Mouse (Mus musculus) limb, embryonic 12.5 days (tissue): ENCODE results near the gene Cfap77. TPM values are rescaled to one million over a fixed set of nuclear protein-coding genes. Genes with fewer than 3 reads are reported as not detected.

Experiments used
- ATAC-seq: fragments of 200-750 bp; cut with Nextera tagmentation; 2 replicates; pipeline ENCODE4 v1.8.0; 2017; ENCODE audit warnings: low read depth, moderate TSS enrichment; ENCODE audit not compliant: insufficient number of reproducible peaks, insufficient read depth, low FRiP score, low TSS enrichment
- H3K27ac ChIP-seq: fragments of 300-500 bp; sonication (generic); 2 replicates; pipeline ENCODE4 v1.5.1; 2016; ENCODE audit warnings: mild to moderate bottlenecking, moderate library complexity
- H3K27me3 ChIP-seq: fragments of 300-500 bp; sonication (generic); 2 replicates; pipeline ENCODE4 v1.6.1; 2016; ENCODE audit warnings: mild to moderate bottlenecking, moderate library complexity
- H3K36me3 ChIP-seq: fragments of 300-500 bp; sonication (generic); 2 replicates; pipeline ENCODE4 v1.6.1; 2016; ENCODE audit warnings: mild to moderate bottlenecking, moderate library complexity
- H3K4me1 ChIP-seq: fragments of 300-500 bp; sonication (generic); replicated peaks from 2 replicates; pipeline ENCODE4 v1.6.1; 2016
- H3K4me2 ChIP-seq: fragments of 300-500 bp; sonication (generic); 2 replicates; pipeline ENCODE4 v1.6.1; 2016; ENCODE audit warnings: mild to moderate bottlenecking, moderate library complexity
- H3K4me3 ChIP-seq: fragments of 300-500 bp; sonication (generic); replicated peaks from 2 replicates; pipeline ENCODE4 v1.5.1; 2016; ENCODE audit warnings: mild to moderate bottlenecking
- H3K9ac ChIP-seq: fragments of 300-500 bp; sonication (generic); replicated peaks from 2 replicates; pipeline ENCODE4 v1.6.1; 2016; ENCODE audit warnings: mild to moderate bottlenecking, moderate library complexity
- H3K9me3 ChIP-seq: fragments of 300-500 bp; sonication (generic); 2 replicates; pipeline ENCODE4 v1.6.1; 2016; ENCODE audit warnings: mild to moderate bottlenecking, moderate library complexity
- WGBS: fragments of 180-500 bp; shearing (Covaris S2); methylation state at CpG from one replicate; pipeline ENCODE4 v1.1.7; 2016; 5-methylcytosine and 5-hydroxymethylcytosine counted together
- polyA plus RNA-seq: library from polyadenylated mRNA; unstranded; fragments of >200 nt; fragmentation: Nextera tagmentation; extraction: Ambion mirVana; gene quantifications from 2 replicates; pipeline ENCODE4 v1.2.1, GENCODE M21; 2016

Gene Cfap77
- polyA plus RNA-seq, 1 experiment from 2014 or later, result 0.46 TPM

- Histone ChIP-seq H3K4me3 (no peak overlapping the region), H3K4me2 (no peak overlapping the region), H3K9ac (no peak overlapping the region), H3K4me1 (peaks cover 22% of the 10 kb centered on the region), H3K27ac (no peak overlapping the region), H3K36me3 (peaks cover 5% of the 10 kb centered on the region), H3K9me3 (no peaks in the 10 kb centered on the region), H3K27me3 (peaks cover 100% of the 10 kb centered on the region)
- WGBS, result 3% methylated on average over 3 of the region's 3 CpGs
- no peak for ATAC-seq
These were observed 144.0 kb downstream of the Cfap77 start for GRCm38 (mm10) chr2:28910877-28911276.

- Histone ChIP-seq H3K4me1 (peaks cover 22% of the 10 kb centered on the region), H3K9ac (no peak overlapping the region), H3K4me2 (no peak overlapping the region), H3K27me3 (peaks cover 100% of the 10 kb centered on the region), H3K36me3 (peaks cover 13% of the 10 kb centered on the region), H3K9me3 (no peaks in the 10 kb centered on the region), H3K27ac (no peak overlapping the region), H3K4me3 (0 out of 2 replicates have a peak overlapping the region, but pooled peaks have one; percentile 2)
- ATAC-seq, result no peak
- WGBS, result 6% methylated on average over 25 of the region's 25 CpGs
These were observed 144.8 kb downstream of the Cfap77 start for GRCm38 (mm10) chr2:28909818-28910710.

GRCm38 (mm10) chr2:28909186-28909817 is 145.6 kb downstream of the Cfap77 start:
- H3K4me2 ChIP-seq, result peak overlapping the region; percentile 8; the same call in 1 of the 2 replicates

GRCm38 (mm10) chr2:28908389-28909153 is 146.3 kb downstream of the Cfap77 start:
- no peaks in the 10 kb centered on the region for H3K9me3 ChIP-seq
- H3K27ac ChIP-seq, result no peak overlapping the region
- WGBS, result under 1% methylated on average over 39 of the region's 39 CpGs
- H3K4me1 ChIP-seq, result peaks cover 22% of the 10 kb centered on the region
- peak overlapping the region; percentile 25 for H3K4me3 ChIP-seq
- no peak for ATAC-seq
- peak overlapping the region; percentile 47 for H3K4me2 ChIP-seq
- H3K36me3 ChIP-seq, result peaks cover 22% of the 10 kb centered on the region
- peak overlapping the region; percentile 34 for H3K9ac ChIP-seq
- H3K27me3 ChIP-seq, result peaks cover 85% of the 10 kb centered on the region

More at GRCm38 (mm10) chr2:28909186-28909817, 145.6 kb downstream of the Cfap77 start:
- Histone ChIP-seq H3K4me1 (peaks cover 22% of the 10 kb centered on the region), H3K4me3 (peak overlapping the region; percentile 25; the same call in 1 of the 2 replicates), H3K27ac (no peak overlapping the region), H3K36me3 (peaks cover 21% of the 10 kb centered on the region), H3K27me3 (peaks cover 92% of the 10 kb centered on the region), H3K9ac (no peak overlapping the region), H3K9me3 (no peaks in the 10 kb centered on the region)
- WGBS, result 1% methylated on average over 40 of the region's 41 CpGs
- ATAC-seq, result no peak

DNA sequence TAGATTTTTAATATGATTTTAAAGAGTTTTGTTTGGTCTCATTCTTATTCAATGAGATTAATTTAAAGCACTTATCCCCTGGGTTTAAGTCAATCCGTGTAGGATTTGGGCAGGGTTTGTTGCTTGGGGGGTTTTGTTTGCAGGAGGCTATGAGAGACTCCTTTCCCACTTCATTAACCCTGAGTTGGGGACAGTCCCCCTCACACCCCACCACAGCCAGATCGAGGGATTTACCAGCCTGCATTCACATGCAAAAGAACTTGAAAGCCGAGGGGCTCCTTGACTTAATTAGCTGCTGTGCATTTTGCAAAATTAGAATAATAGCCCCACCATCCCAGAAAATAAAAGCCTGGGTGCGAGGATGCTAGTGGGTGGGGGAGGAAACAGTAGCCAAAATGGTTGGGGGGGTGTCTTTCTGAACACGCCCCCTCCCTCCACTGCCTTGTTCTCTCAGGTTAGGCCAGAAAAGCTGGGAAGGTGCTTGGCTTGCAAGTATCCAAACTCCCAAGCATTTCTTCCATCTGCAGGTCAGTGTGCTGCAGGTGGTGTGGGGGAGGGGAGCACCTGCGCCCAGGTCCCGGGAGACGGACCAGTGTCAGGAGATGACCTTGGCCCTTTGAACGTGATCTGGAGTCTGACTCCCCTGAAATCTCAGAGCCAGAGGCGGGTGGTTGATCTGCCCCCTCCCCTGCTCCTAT is 147.0 kb downstream of the Cfap77 start:
- H3K27me3 ChIP-seq, result peaks cover 77% of the 10 kb centered on the region
- peak overlapping the region; percentile 47 for H3K4me2 ChIP-seq
- H3K9me3 ChIP-seq, result no peaks in the 10 kb centered on the region
- peak overlapping the region; percentile 25 for H3K4me3 ChIP-seq
- WGBS, result 1% methylated on average over 10 of the region's 10 CpGs
- H3K9ac ChIP-seq, result peak overlapping the region; percentile 34
- no peak for ATAC-seq
- peaks cover 22% of the 10 kb centered on the region for H3K4me1 ChIP-seq
- peaks cover 22% of the 10 kb centered on the region for H3K36me3 ChIP-seq
- no peak overlapping the region for H3K27ac ChIP-seq

GRCm38 (mm10) chr2:28905561-28905960 is 149.3 kb downstream of the Cfap77 start:
- Histone ChIP-seq H3K27ac (no peak overlapping the region), H3K9me3 (no peaks in the 10 kb centered on the region), H3K27me3 (peaks cover 54% of the 10 kb centered on the region), H3K4me2 (no peak overlapping the region), H3K9ac (no peak overlapping the region), H3K4me1 (peaks cover 18% of the 10 kb centered on the region), H3K36me3 (peaks cover 40% of the 10 kb centered on the region), H3K4me3 (no peak overlapping the region)
- WGBS, result 69% methylated on average over 4 of the region's 4 CpGs
- ATAC-seq, result no peak

- peaks cover 18% of the 10 kb centered on the region for H3K4me1 ChIP-seq
- H3K4me2 ChIP-seq, result no peak overlapping the region
- no peak overlapping the region for H3K4me3 ChIP-seq
- WGBS, result 90% methylated on average over 9 of the region's 9 CpGs
- no peak for ATAC-seq
- no peaks in the 10 kb centered on the region for H3K9me3 ChIP-seq
- H3K36me3 ChIP-seq, result peaks cover 47% of the 10 kb centered on the region
- H3K27ac ChIP-seq, result no peak overlapping the region
- no peak overlapping the region for H3K9ac ChIP-seq
- H3K27me3 ChIP-seq, result peaks cover 47% of the 10 kb centered on the region
These were observed 150.1 kb downstream of the Cfap77 start for GRCm38 (mm10) chr2:28904786-28905185.

DNA sequence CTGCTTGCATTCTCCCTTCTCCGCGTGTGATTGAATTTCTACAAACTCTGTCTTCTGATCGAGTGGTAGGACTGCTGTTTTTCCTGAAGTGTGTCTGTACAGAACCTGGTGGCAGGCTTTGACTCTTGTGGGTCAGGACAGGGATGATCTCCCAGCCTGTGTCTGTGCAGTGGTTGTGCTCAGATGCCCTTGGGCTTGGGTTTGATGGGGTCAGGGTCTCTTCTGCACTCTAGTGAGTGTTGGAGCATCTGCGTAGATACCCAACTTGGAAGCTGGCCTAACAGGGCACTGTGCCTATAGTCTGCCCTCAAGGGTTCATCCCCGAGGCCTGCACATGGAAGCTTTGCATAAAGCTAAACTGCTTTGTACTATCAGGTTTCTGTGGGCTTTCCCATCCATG is 151.0 kb downstream of the Cfap77 start:
- 89% methylated on average over 5 of the region's 5 CpGs for WGBS
- no peak overlapping the region for H3K9ac ChIP-seq
- no peak overlapping the region for H3K27ac ChIP-seq
- no peak for ATAC-seq
- peaks cover 55% of the 10 kb centered on the region for H3K36me3 ChIP-seq
- peaks cover 12% of the 10 kb centered on the region for H3K4me1 ChIP-seq
- H3K27me3 ChIP-seq, result peaks cover 38% of the 10 kb centered on the region
- no peak overlapping the region for H3K4me3 ChIP-seq
- no peak overlapping the region for H3K4me2 ChIP-seq
- no peaks in the 10 kb centered on the region for H3K9me3 ChIP-seq

GRCm38 (mm10) chr2:28902291-28902690 is 152.6 kb downstream of the Cfap77 start:
- H3K4me1 ChIP-seq, result no peaks in the 10 kb centered on the region
- no peak overlapping the region for H3K4me2 ChIP-seq
- H3K9ac ChIP-seq, result no peak overlapping the region
- no peaks in the 10 kb centered on the region for H3K9me3 ChIP-seq
- ATAC-seq, result no peak
- H3K4me3 ChIP-seq, result no peak overlapping the region
- WGBS, result 90% methylated on average over 8 of the region's 8 CpGs
- peaks cover 22% of the 10 kb centered on the region for H3K27me3 ChIP-seq
- H3K27ac ChIP-seq, result no peak overlapping the region
- H3K36me3 ChIP-seq, result peaks cover 65% of the 10 kb centered on the region

DNA sequence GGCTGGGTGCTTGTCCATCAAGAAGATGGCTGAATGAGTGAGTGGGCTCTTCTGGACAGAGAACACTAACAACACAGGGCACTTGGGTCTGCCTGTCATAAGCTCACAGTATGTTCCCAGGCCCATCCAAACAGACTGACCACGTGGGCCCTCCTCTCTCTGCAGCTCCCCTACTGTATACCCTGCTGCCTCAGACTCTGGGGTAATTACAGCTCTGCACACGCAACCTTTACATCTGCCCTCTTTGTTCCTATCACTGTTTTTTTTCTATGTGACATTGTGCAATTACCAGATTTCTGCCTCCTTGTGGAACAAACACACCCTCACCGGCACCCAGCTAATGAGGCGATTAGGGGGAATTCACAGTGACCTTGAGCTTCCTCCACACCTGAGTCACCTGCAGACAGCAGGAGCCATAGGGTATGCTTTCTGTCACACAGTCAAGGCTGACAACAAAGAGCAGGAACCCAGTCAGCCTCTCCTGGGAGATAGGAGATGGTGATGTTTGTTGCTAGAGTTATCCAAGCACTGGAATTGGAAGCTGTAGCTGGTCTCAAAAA is 157.4 kb downstream of the Cfap77 start:
- Histone ChIP-seq H3K4me3 (no peak overlapping the region), H3K9ac (no peak overlapping the region), H3K4me2 (no peak overlapping the region), H3K27me3 (no peaks in the 10 kb centered on the region), H3K4me1 (no peaks in the 10 kb centered on the region), H3K27ac (no peak overlapping the region), H3K9me3 (no peaks in the 10 kb centered on the region), H3K36me3 (peaks cover 85% of the 10 kb centered on the region)
- WGBS, result 82% methylated on average over 4 of the region's 4 CpGs
- ATAC-seq, result no peak
